Mouse (Mus musculus): ENCODE measurements at regions not wholly inside any gene's neighbourhood (a gene's known extent, or its start where the extent isn't known, plus 50 kb on each side); places are given as distances from the start of the nearest gene placed in this dataset.
A peak's percentile ranks its signal among the peaks of the same experiment; 100 is the strongest.

DNA sequence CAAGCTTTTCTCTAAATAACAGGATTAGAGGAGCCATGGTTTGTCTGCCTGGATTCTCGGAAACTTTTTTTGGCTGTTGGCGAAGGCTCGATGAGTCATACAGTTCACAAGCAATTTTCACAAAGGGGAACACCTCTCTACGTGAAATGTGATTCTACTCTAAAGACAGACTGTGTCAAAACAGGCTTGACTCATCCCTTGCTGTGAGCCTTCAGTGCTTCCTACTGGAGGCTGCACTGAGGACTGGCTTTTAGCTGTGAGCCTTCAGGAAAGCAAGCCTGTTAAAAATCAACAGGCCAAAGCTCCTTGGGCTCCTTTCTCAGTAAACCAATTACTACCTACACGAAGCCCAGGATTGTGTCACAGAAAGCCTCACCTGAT is 330.6 kb downstream of the Klf6 start:
- H3K36me3 ChIP-seq = no peaks in the 10 kb centered on the region
- peak; percentile 75 for ATAC-seq (replicated peaks; ENCODE audit: low FRiP score)
- H3K27ac ChIP-seq = peak overlapping the region; percentile 23
- no peaks in the 10 kb centered on the region for H3K27me3 ChIP-seq
- no peak overlapping the region for H3K4me3 ChIP-seq (replicated peaks)
- no peak overlapping the region for H3K4me2 ChIP-seq
- H3K9me3 ChIP-seq (replicated peaks) = no peaks in the 10 kb centered on the region
- H3K4me1 ChIP-seq = peaks cover 16% of the 10 kb centered on the region
- 61% methylated on average over 5 of the region's 5 CpGs for WGBS
- H3K9ac ChIP-seq = no peak overlapping the region

DNA sequence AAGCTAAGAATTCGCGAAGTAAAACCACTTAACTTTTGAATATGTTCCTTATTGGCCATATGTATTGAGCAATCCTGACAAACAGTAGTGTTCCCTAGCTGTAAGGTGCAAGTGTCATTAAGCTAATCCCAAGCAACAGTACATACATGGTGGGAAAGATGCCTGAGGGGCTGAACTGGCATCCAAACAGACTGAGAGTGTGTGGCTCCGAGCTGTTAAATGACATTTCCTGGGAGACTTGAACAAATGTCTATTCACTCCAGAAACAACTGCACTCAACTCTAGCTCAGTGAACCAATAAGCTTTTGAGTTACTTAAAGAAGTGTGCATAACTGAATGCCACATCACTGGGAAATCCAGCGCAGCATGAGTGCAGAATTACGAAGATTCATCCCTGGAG is 335.4 kb downstream of the Klf6 start:
- H3K27ac ChIP-seq = no peak overlapping the region
- H3K4me2 ChIP-seq = no peak overlapping the region
- H3K9ac ChIP-seq = no peak overlapping the region
- ATAC-seq (replicated peaks; ENCODE audit: low FRiP score) = no peak
- peaks cover 16% of the 10 kb centered on the region for H3K4me1 ChIP-seq
- WGBS = 84% methylated on average over 5 of the region's 5 CpGs
- H3K27me3 ChIP-seq = no peaks in the 10 kb centered on the region
- H3K36me3 ChIP-seq = no peaks in the 10 kb centered on the region
- H3K9me3 ChIP-seq (replicated peaks) = no peaks in the 10 kb centered on the region
- H3K4me3 ChIP-seq (replicated peaks) = no peak overlapping the region

DNA sequence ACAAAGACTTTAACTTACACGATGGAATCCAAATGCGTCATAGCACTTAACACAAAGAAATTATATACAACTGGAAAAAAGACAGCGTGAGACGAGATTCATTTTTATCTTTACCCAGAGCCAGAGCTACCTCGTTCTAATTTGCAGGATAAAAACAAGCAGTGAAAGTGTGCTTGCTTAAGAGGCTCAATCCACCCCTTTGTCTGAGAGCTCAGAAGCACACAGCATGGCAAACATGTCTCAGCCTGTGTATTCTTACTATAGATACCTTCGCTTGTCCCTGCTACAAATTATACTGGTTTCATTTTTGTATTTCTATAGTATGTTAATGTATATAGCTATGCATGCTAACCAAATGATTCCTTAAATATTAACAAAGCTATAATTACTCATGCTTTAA is 337.8 kb downstream of the Klf6 start:
- WGBS = 90% methylated on average over 6 of the region's 6 CpGs
- Histone ChIP-seq H3K27me3 (no peaks in the 10 kb centered on the region), H3K36me3 (no peaks in the 10 kb centered on the region), H3K27ac (no peak overlapping the region), H3K4me3 (replicated peaks) (no peak overlapping the region), H3K4me2 (no peak overlapping the region), H3K9me3 (replicated peaks) (no peaks in the 10 kb centered on the region), H3K4me1 (no peaks in the 10 kb centered on the region), H3K9ac (no peak overlapping the region)
- no peak for ATAC-seq (replicated peaks; ENCODE audit: low FRiP score)

DNA sequence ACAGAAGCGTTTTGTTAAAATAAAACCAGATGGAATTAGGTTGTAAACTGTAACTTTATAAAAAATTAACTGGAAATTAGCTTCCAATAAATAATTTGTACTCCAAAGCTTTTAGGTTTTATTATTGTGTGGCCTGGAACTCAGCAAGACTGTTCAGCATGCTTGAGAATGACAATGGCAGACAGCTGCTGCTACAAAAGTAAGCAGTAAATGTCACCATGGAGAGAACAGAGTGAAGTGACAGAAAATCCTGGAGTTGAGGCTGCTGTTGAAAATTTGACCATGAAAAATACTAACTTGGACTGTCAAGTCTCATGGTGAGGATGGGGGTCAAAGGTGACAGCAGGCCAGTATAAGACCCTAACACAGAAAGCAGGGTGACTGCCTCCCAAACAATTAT is 340.2 kb downstream of the Klf6 start:
- Histone ChIP-seq H3K27me3 (no peaks in the 10 kb centered on the region), H3K27ac (no peak overlapping the region), H3K36me3 (no peaks in the 10 kb centered on the region), H3K9me3 (replicated peaks) (no peaks in the 10 kb centered on the region), H3K9ac (no peak overlapping the region), H3K4me2 (no peak overlapping the region), H3K4me1 (no peaks in the 10 kb centered on the region), H3K4me3 (replicated peaks) (no peak overlapping the region)
- ATAC-seq (replicated peaks; ENCODE audit: low FRiP score) = no peak
- 79% methylated on average over 1 of the region's 1 CpGs for WGBS

DNA sequence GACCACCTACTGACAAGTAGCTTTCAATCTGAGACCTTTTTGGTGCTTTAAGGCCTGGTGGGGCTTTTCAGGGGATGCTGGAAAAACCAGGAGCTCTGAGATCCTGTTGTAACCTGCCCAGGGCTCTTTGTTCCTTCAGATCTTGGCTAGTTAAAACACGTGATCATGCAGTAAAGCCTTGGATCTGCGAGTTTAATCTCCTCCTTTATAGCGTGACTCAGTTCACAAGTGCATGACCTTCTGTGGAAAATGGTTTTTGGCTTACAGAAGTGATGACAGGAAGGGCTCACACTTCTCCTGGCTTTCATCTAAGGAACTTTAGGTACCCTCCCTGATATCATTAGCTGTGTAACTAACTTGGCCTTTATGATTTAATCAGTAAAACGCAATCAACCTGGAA is 343.1 kb upstream of the Pitrm1 start:
- H3K27ac ChIP-seq = no peak overlapping the region
- no peak overlapping the region for H3K9ac ChIP-seq
- no peak for ATAC-seq (replicated peaks; ENCODE audit: low FRiP score)
- no peaks in the 10 kb centered on the region for H3K4me1 ChIP-seq
- H3K27me3 ChIP-seq = no peaks in the 10 kb centered on the region
- H3K9me3 ChIP-seq (replicated peaks) = no peaks in the 10 kb centered on the region
- H3K4me3 ChIP-seq (replicated peaks) = no peak overlapping the region
- no peak overlapping the region for H3K4me2 ChIP-seq
- no peaks in the 10 kb centered on the region for H3K36me3 ChIP-seq
- 68% methylated on average over 4 of the region's 4 CpGs for WGBS

DNA sequence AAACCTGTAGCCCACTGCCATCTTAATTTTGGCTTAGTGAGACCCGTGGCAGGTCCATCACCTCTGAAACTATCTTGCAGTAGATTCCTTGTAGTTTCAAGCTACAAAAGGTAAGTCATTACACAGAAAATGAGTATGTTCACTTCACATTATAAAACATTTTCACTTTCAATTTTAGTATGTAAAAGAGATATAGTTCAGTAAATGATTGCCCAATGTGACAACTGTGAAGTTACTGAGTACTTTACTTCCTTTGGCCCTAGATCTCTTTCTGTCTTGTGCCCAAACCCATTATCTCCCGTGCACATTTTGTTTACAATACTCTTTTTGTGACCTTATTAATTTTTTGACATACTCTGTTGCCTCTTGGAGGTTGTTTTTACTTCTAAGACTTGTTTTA is 335.4 kb upstream of the Pitrm1 start:
- H3K36me3 ChIP-seq = no peaks in the 10 kb centered on the region
- no peak overlapping the region for H3K9ac ChIP-seq
- no peaks in the 10 kb centered on the region for H3K27me3 ChIP-seq
- 55% methylated on average over 2 of the region's 2 CpGs for WGBS
- no peak for ATAC-seq (replicated peaks; ENCODE audit: low FRiP score)
- H3K4me2 ChIP-seq = no peak overlapping the region
- no peaks in the 10 kb centered on the region for H3K9me3 ChIP-seq (replicated peaks)
- H3K27ac ChIP-seq = no peak overlapping the region
- H3K4me3 ChIP-seq (replicated peaks) = no peak overlapping the region
- no peaks in the 10 kb centered on the region for H3K4me1 ChIP-seq

DNA sequence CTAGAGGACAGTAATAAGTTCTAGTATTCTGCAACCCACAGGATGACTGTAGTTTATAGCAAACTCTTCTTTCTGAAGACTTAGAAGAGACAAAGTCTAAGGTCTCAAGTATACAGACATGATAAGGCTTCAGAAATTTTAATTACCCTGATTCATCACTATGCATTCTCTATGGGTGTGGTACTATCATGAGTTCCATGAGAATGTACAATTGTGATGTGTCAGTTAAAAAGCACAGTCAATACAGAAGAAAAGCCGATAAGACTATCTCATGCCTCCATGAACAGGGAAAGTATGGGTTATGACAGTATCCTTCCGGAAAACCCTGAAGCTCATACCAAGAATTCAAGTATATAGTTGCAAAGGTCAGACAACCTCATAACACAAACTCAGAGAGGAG is 333.8 kb upstream of the Pitrm1 start:
- Histone ChIP-seq H3K4me1 (no peaks in the 10 kb centered on the region), H3K27me3 (no peaks in the 10 kb centered on the region), H3K4me3 (replicated peaks) (no peak overlapping the region), H3K27ac (no peak overlapping the region), H3K9ac (no peak overlapping the region), H3K9me3 (replicated peaks) (no peaks in the 10 kb centered on the region), H3K36me3 (no peaks in the 10 kb centered on the region), H3K4me2 (no peak overlapping the region)
- no peak for ATAC-seq (replicated peaks; ENCODE audit: low FRiP score)
- WGBS = 86% methylated on average over 2 of the region's 2 CpGs

DNA sequence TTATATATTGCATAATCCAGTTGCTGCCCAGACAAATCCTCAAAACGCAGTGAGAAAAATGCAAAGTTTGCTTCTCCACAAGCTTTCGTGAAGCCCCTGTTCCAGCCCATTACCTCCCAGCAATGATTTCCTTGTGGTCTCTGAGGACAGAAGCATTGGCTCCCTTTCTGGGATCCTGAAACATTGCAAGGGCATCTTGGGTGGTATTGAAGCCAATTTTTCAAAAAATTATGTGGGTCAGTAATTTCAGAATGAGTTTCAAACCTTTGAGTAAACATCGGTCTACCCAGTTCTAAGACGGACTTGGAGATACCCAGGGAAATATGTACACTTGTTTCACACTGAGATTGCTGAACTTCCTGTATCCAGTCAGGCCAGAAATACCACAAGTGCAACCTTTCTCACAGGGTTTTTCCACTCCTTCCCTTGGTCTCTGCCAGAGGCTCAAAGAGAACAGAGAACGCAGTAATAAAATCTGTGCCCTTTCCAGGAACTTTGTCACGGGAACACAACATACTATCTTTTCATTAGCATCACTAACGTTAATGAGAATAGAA is 321.8 kb upstream of the Pitrm1 start:
- 63% methylated on average over 7 of the region's 7 CpGs for WGBS
- Histone ChIP-seq H3K27me3 (no peaks in the 10 kb centered on the region), H3K9me3 (replicated peaks) (no peaks in the 10 kb centered on the region), H3K27ac (no peak overlapping the region), H3K4me2 (no peak overlapping the region), H3K4me1 (no peaks in the 10 kb centered on the region), H3K36me3 (no peaks in the 10 kb centered on the region), H3K4me3 (replicated peaks) (no peak overlapping the region), H3K9ac (no peak overlapping the region)
- ATAC-seq (replicated peaks; ENCODE audit: low FRiP score) = 0 out of 2 replicates have a peak, but pooled peaks have one; percentile 22

DNA sequence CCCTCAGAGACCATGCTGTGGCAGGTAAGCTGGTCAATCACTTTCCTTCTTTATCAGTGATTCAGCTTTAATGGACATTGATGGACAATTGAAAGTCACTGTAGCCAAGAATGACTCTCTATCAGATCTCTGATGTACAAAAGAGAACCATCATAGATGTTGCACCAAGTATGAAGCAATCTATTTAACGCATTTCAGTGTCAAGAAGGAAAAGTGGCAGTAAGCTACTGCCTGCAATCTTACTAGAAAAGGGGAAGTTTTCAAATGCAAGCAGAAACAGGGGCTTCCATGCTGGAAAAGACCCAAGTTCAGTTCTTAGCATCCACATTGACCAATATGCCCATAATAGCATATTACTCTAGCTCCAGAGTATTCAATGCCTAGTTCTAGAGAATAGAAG is 319.7 kb upstream of the Pitrm1 start:
- WGBS = 91% methylated on average over 1 of the region's 1 CpGs
- no peak for ATAC-seq (replicated peaks; ENCODE audit: low FRiP score)
- no peak overlapping the region for H3K27ac ChIP-seq
- no peaks in the 10 kb centered on the region for H3K4me1 ChIP-seq
- no peaks in the 10 kb centered on the region for H3K9me3 ChIP-seq (replicated peaks)
- no peak overlapping the region for H3K4me2 ChIP-seq
- no peaks in the 10 kb centered on the region for H3K36me3 ChIP-seq
- no peak overlapping the region for H3K4me3 ChIP-seq (replicated peaks)
- no peak overlapping the region for H3K9ac ChIP-seq
- H3K27me3 ChIP-seq = no peaks in the 10 kb centered on the region

DNA sequence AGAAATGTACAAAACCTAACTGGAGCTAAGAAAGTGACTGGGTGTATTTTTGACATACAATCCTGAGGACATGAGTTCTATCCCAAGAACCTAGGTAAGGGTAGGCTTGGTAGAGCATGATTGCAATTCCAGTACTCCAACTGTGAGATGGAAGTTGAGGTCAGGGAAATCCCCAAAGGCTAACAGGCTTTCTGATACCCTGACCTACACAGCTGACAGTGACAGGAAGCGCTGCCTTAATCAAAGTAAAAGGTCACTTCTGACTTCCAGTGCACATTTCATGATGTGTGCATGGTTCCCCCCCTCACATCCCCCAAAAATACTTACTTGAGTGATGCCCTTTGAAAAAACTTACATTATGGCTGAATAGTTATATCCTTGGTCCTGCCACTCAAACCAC is 312.6 kb upstream of the Pitrm1 start:
- no peak overlapping the region for H3K27ac ChIP-seq
- no peak overlapping the region for H3K9ac ChIP-seq
- 86% methylated on average over 1 of the region's 1 CpGs for WGBS
- ATAC-seq (replicated peaks; ENCODE audit: low FRiP score) = no peak
- H3K4me1 ChIP-seq = no peaks in the 10 kb centered on the region
- H3K27me3 ChIP-seq = no peaks in the 10 kb centered on the region
- H3K9me3 ChIP-seq (replicated peaks) = no peaks in the 10 kb centered on the region
- no peak overlapping the region for H3K4me3 ChIP-seq (replicated peaks)
- no peaks in the 10 kb centered on the region for H3K36me3 ChIP-seq
- no peak overlapping the region for H3K4me2 ChIP-seq

DNA sequence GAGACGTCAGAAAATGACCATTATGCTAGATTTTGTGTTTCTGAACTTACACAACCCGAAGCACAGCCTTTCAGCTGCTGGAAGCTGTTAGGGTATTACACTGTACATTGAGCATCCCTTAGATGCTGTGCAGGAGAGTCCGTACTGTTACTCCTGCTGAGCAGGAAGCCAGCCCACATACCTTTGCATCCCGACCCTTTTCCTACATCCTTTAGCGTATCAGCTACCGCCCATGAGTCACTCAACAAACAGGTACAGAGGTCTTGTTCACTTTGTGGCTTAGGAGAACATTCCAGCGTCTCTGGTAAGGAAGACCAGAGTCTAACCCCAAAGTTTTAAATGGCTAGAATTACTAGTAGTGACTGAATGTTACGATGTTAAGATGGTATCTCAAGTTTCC is 311.4 kb upstream of the Pitrm1 start:
- H3K9ac ChIP-seq = no peak overlapping the region
- H3K9me3 ChIP-seq (replicated peaks) = no peaks in the 10 kb centered on the region
- no peak for ATAC-seq (replicated peaks; ENCODE audit: low FRiP score)
- no peak overlapping the region for H3K27ac ChIP-seq
- no peaks in the 10 kb centered on the region for H3K4me1 ChIP-seq
- no peak overlapping the region for H3K4me3 ChIP-seq (replicated peaks)
- no peaks in the 10 kb centered on the region for H3K36me3 ChIP-seq
- no peaks in the 10 kb centered on the region for H3K27me3 ChIP-seq
- H3K4me2 ChIP-seq = no peak overlapping the region
- WGBS = 78% methylated on average over 8 of the region's 8 CpGs

DNA sequence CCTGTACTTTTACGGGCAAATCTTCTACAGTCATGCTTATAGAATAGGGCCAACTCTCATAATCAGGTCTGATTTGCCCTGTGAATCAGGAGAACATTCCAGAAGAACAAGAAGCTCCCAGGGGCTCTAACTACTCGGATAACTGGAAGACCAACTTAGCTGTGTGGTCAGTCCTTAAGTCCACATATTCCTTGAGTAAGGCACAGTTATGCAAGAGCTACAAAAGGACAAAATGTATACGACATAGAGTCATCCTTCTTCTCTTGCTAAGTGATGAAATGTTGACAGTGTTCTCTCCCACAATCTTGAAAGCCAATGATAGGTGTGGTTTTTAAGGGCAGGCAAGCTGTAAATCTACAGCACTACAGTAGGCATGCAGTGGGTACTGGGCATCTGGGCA is 310.7 kb upstream of the Pitrm1 start:
- H3K36me3 ChIP-seq = no peaks in the 10 kb centered on the region
- H3K4me1 ChIP-seq = no peaks in the 10 kb centered on the region
- no peak overlapping the region for H3K4me2 ChIP-seq
- no peaks in the 10 kb centered on the region for H3K9me3 ChIP-seq (replicated peaks)
- no peaks in the 10 kb centered on the region for H3K27me3 ChIP-seq
- WGBS = 81% methylated on average over 3 of the region's 3 CpGs
- H3K27ac ChIP-seq = no peak overlapping the region
- no peak for ATAC-seq (replicated peaks; ENCODE audit: low FRiP score)
- H3K9ac ChIP-seq = no peak overlapping the region
- no peak overlapping the region for H3K4me3 ChIP-seq (replicated peaks)

DNA sequence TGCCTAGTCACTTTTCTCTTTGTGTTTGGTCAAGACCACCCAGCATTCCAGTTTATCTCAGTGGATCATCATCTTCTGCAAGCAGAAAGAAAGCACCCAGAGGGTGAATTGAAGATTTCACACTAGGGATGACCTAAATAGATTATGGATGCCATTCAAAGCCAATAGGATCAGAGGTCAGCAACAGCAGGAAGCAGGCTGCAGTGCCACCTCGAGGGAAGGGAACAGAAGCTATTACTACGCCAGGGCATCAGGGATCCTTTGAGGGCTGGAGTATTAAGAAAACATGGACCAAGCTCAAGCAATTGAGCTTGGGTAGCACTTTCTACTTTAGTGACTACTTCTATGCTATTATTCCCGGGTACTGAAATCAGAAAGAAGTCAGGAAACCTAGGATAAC is 307.1 kb upstream of the Pitrm1 start:
- Histone ChIP-seq H3K27me3 (no peaks in the 10 kb centered on the region), H3K27ac (no peak overlapping the region), H3K4me2 (no peak overlapping the region), H3K9me3 (replicated peaks) (no peaks in the 10 kb centered on the region), H3K4me3 (replicated peaks) (no peak overlapping the region), H3K4me1 (no peaks in the 10 kb centered on the region), H3K36me3 (no peaks in the 10 kb centered on the region), H3K9ac (no peak overlapping the region)
- ATAC-seq (replicated peaks; ENCODE audit: low FRiP score) = no peak
- 61% methylated on average over 3 of the region's 3 CpGs for WGBS
